Comparison of ENCODE assay signal across 8 mouse cellular contexts in the genomic region with DNA sequence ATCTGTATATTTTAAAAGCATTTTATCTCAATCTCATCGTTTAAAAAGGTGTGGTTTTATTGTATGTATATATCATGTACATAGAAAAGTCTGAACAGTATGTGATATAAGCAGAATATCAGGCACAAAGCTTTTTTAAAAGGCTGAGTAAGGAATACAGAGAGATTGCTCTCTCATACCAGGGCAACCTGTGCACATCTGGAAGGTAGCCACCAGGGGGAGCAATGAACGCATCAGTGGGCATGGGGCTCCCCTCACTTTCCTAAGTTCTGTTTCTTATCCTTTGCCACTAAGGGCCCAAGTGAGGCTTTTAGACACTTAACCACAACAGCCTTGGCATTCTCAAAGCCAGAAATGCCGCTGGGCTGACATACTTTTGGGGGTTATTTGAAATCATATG.
DNase-seq lines count a peak whose midpoint lies in the region; ATAC-seq and TF ChIP-seq lines count a peak whose summit lies in the region.

No protein-coding gene starts in this region.

- peak; percentile 72 for TF ChIP-seq EP300 in heart, adult 2 months (IDR thresholded peaks at IDR 0.05; ENCODE audit: insufficient read depth, low read depth, low read length)

- peaks cover 89% of the 10 kb centered on the region for H3K36me3 ChIP-seq in C2C12 (ENCODE audit: control insufficient read depth, insufficient read depth)
- H3K36me3 ChIP-seq in heart, adult 2 months (ENCODE audit: control insufficient read depth, insufficient read depth, low read length): no peaks in the 10 kb centered on the region
- H3K36me3 ChIP-seq in liver, embryonic 11.5 days (ENCODE audit: control insufficient read depth, insufficient read depth, low read length): peaks cover 10% of the 10 kb centered on the region

- H3K79me2 ChIP-seq in C2C12 (ENCODE audit: control insufficient read depth, insufficient read depth): peaks cover 80% of the 10 kb centered on the region
- no peaks in the 10 kb centered on the region for H3K79me2 ChIP-seq in heart, adult 2 months (replicated peaks; ENCODE audit: control insufficient read depth, insufficient read depth, low read length)

- H3K79me3 ChIP-seq in C2C12 (ENCODE audit: low read depth): peaks cover 21% of the 10 kb centered on the region

- no peak overlapping the region for H3ac ChIP-seq in C2C12 (ENCODE audit: control insufficient read depth, insufficient read length, low read depth)

- TF ChIP-seq CTCF in C2C12 (IDR thresholded peaks at IDR 0.05; ENCODE audit: control insufficient read depth, insufficient read depth, insufficient read length): peak; percentile 75
- TF ChIP-seq CTCF in cortical plate, adult 2 months (IDR thresholded peaks at IDR 0.05; ENCODE audit: extremely low read depth, insufficient read depth, low read length): peak; percentile 77
- TF ChIP-seq CTCF in heart, adult 2 months (IDR thresholded peaks at IDR 0.05): peak; percentile 99

- no peak overlapping the region for H3K9ac ChIP-seq in heart, adult 2 months (ENCODE audit: low read depth, low read length)
- no peak overlapping the region for H3K9ac ChIP-seq in liver, embryonic 11.5 days (ENCODE audit: low read depth, low read length)

- 16% methylated on average over 3 of the region's 3 CpGs for WGBS in heart, adult 2 months
- WGBS in liver, embryonic 11.5 days: 25% methylated on average over 3 of the region's 3 CpGs

- H3K4me3 ChIP-seq in C2C12 (ENCODE audit: insufficient read depth, poor library complexity, severe bottlenecking): no peak overlapping the region
- no peak overlapping the region for H3K4me3 ChIP-seq in cortical plate, adult 2 months (ENCODE audit: insufficient read depth, low read length)
- no peak overlapping the region for H3K4me3 ChIP-seq in heart, adult 2 months
- H3K4me3 ChIP-seq in liver, embryonic 11.5 days (ENCODE audit: low read depth, low read length): no peak overlapping the region

- no peaks in the 10 kb centered on the region for H3K4me1 ChIP-seq in cortical plate, adult 2 months (ENCODE audit: control insufficient read depth, insufficient read depth, low read length)
- H3K4me1 ChIP-seq in heart, adult 2 months (ENCODE audit: control insufficient read depth, insufficient read depth, low read length): no peaks in the 10 kb centered on the region; the same call in 1 of the 2 replicates
- no peaks in the 10 kb centered on the region for H3K4me1 ChIP-seq in liver, embryonic 11.5 days (replicated peaks; ENCODE audit: control insufficient read depth, insufficient read depth, low read length)

- H3K27me3 ChIP-seq in C2C12 (ENCODE audit: control insufficient read depth, insufficient read depth, insufficient read length): no peaks in the 10 kb centered on the region
- H3K27me3 ChIP-seq in heart, adult 2 months (ENCODE audit: control insufficient read depth, insufficient read depth, low read length): no peaks in the 10 kb centered on the region
- H3K27me3 ChIP-seq in liver, embryonic 11.5 days (replicated peaks; ENCODE audit: control insufficient read depth, insufficient read depth, low read length): no peaks in the 10 kb centered on the region

- H3K9me3 ChIP-seq in liver, embryonic 11.5 days (ENCODE audit: control insufficient read depth, low read length): no peaks in the 10 kb centered on the region; the same call in 1 of the 2 replicates

- H3K4me2 ChIP-seq in liver, embryonic 11.5 days: no peak overlapping the region

- TF ChIP-seq POLR2A in cortical plate, adult 2 months (IDR thresholded peaks at IDR 0.05; ENCODE audit: extremely low read depth, insufficient read depth, low read length): no peak
- TF ChIP-seq POLR2A in heart, adult 2 months (IDR thresholded peaks at IDR 0.05; ENCODE audit: insufficient read depth, low read depth, low read length): no peak

- no peak overlapping the region for H3K27ac ChIP-seq in cortical plate, adult 2 months (ENCODE audit: insufficient read depth, low read length)
- no peak overlapping the region for H3K27ac ChIP-seq in heart, adult 2 months
- H3K27ac ChIP-seq in liver, embryonic 11.5 days (ENCODE audit: low read depth, low read length): no peak overlapping the region

- intact Hi-C loops in heart, adult 2 months (cut with DNase I): loop anchor here (1.0 to 2.0 kb wide), 4 partner anchors 30 to 178 kb away; no protein-coding TSS in a partner anchor

- peak; percentile 79 for DNase-seq in R1 (ENCODE audit: low read depth, low spot score)
- DNase-seq in heart, adult 2 months: peak; percentile 70 to 74
- DNase-seq in kidney, adult 8-10 months: peak; percentile 53 to 63
- DNase-seq in liver, embryonic 11.5 days (ENCODE audit: low spot score): peak; percentile 55
- DNase-seq in ovary, postnatal 10 days (ENCODE audit: low spot score): peak; percentile 44
- DNase-seq in thymus, postnatal 0 days (ENCODE audit: low spot score): peak; percentile 84

- no peak for ATAC-seq in liver, embryonic 11.5 days (replicated peaks; ENCODE audit: low FRiP score)

TF ChIP-seq in C2C12, 6 proteins besides CTCF, POLR2A, EP300 and RAD21:
- TF ChIP-seq FOSL1 (IDR thresholded peaks at IDR 0.05; ENCODE audit: insufficient read depth, low read length, poor library complexity, severe bottlenecking) (no peak), CEBPB (IDR thresholded peaks at IDR 0.05; ENCODE audit: low read depth) (no peak), MAX (IDR thresholded peaks at IDR 0.05) (no peak), MYOG (IDR thresholded peaks at IDR 0.05; ENCODE audit: control insufficient read depth, extremely low read depth, insufficient read length) (no peak), USF1 (IDR thresholded peaks at IDR 0.05; ENCODE audit: low read depth) (no peak), MYOD1 (IDR thresholded peaks at IDR 0.05; ENCODE audit: control insufficient read depth, insufficient read length, low read depth) (no peak)
